Mouse (Mus musculus) limb, embryonic 15.5 days (tissue): Measurements from ENCODE around the gene Stxbp1. TPM values are rescaled to one million over a fixed set of nuclear protein-coding genes. Genes with fewer than 3 reads are reported as not detected.

ENCODE experiments used
- ATAC-seq: fragments of 200-750 bp; cut with Nextera tagmentation; 2 replicates; pipeline ENCODE4 v1.8.0; 2017; ENCODE audit warnings: low read depth, moderate TSS enrichment; ENCODE audit not compliant: insufficient number of reproducible peaks, low FRiP score, low TSS enrichment
- H3K27ac ChIP-seq: fragments of 300-500 bp; sonication (generic); 2 replicates; pipeline ENCODE4 v1.5.1; 2015; ENCODE audit warnings: moderate library complexity, mild to moderate bottlenecking, inconsistent platforms
- H3K27me3 ChIP-seq: fragments of 300-500 bp; sonication (generic); 2 replicates; pipeline ENCODE4 v1.6.1; 2015; ENCODE audit warnings: inconsistent platforms
- H3K36me3 ChIP-seq: fragments of 300-500 bp; sonication (generic); 2 replicates; pipeline ENCODE4 v1.6.1; 2015; ENCODE audit warnings: inconsistent platforms
- H3K4me1 ChIP-seq: fragments of 300-500 bp; sonication (generic); 2 replicates; pipeline ENCODE4 v1.6.1; 2015; ENCODE audit warnings: inconsistent platforms
- H3K4me2 ChIP-seq: fragments of 300-500 bp; sonication (generic); 2 replicates; pipeline ENCODE4 v1.6.1; 2015; ENCODE audit warnings: mild to moderate bottlenecking, inconsistent platforms
- H3K4me3 ChIP-seq: fragments of 300-500 bp; sonication (generic); 2 replicates; pipeline ENCODE4 v1.5.1; 2015; ENCODE audit warnings: mild to moderate bottlenecking, inconsistent platforms
- H3K9ac ChIP-seq: fragments of 300-500 bp; sonication (generic); 2 replicates; pipeline ENCODE4 v1.6.1; 2015; ENCODE audit warnings: inconsistent platforms
- H3K9me3 ChIP-seq: fragments of 300-500 bp; sonication (generic); 2 replicates; pipeline ENCODE4 v1.6.1; 2016; ENCODE audit warnings: inconsistent platforms
- WGBS: fragments of 180-500 bp; shearing (Covaris S2); methylation state at CpG from one replicate; pipeline ENCODE4 v1.1.7; 2015; 5-methylcytosine and 5-hydroxymethylcytosine counted together
- polyA plus RNA-seq: library from polyadenylated mRNA; unstranded; fragments of >200 nt; fragmentation: Nextera tagmentation; extraction: Ambion mirVana; gene quantifications from 2 replicates; pipeline ENCODE4 v1.2.1, GENCODE M21; 2015

Gene Stxbp1
- polyA plus RNA-seq, 1 experiment from 2014 or later: 17.9 TPM

DNA sequence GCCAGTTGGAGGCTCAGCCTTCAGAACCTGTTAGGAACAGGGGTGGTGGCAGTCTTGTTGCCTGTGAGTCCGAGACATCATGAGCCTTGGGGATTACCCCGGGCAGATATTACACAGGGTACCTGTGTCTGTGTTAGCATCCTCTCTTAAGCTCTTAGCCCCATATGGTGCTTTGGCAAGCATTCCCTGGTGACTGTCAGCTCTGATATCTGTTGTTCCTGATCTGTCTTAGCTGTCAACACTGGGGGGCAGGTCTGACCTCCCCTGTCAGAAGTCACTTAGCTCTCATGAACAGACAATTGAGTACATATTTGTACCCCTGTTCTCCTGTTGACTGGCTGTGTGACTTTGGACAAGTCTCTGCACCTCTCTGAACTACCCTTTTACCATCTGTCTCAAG, 88.0 kb downstream of the Stxbp1 start:
- H3K9me3 ChIP-seq: no peaks in the 10 kb centered on the region
- no peak overlapping the region for H3K27ac ChIP-seq
- WGBS: 96% methylated on average over 2 of the region's 2 CpGs
- H3K27me3 ChIP-seq: no peaks in the 10 kb centered on the region
- H3K36me3 ChIP-seq: peaks cover 49% of the 10 kb centered on the region
- H3K4me3 ChIP-seq: no peak overlapping the region
- H3K4me1 ChIP-seq: peaks cover 12% of the 10 kb centered on the region
- ATAC-seq: no peak
- H3K4me2 ChIP-seq: no peak overlapping the region
- no peak overlapping the region for H3K9ac ChIP-seq

GRCm38 (mm10) chr2:32758503-32758902, 88.5 kb downstream of the Stxbp1 start:
- no peaks in the 10 kb centered on the region for H3K9me3 ChIP-seq
- no peak overlapping the region for H3K4me2 ChIP-seq
- no peak overlapping the region for H3K4me3 ChIP-seq
- ATAC-seq: no peak
- peaks cover 12% of the 10 kb centered on the region for H3K4me1 ChIP-seq
- no peaks in the 10 kb centered on the region for H3K27me3 ChIP-seq
- H3K36me3 ChIP-seq: peaks cover 51% of the 10 kb centered on the region
- H3K9ac ChIP-seq: no peak overlapping the region
- WGBS: 74% methylated on average over 8 of the region's 8 CpGs
- no peak overlapping the region for H3K27ac ChIP-seq

GRCm38 (mm10) chr2:32757056-32757845, 89.8 kb downstream of the Stxbp1 start, which contains the start of gene Tor2a:
TSS of gene Tor2a (plus strand) at chr2:32757234.
- peak within 1 kb of the TSS; percentile 77 for H3K4me3 ChIP-seq
- H3K4me1 ChIP-seq: peaks cover 12% of the 10 kb centered on the region
- peak within 1 kb of the TSS; percentile 86 for H3K9ac ChIP-seq
- WGBS: under 1% methylated on average over 65 of the region's 66 CpGs
- peak; percentile 90 for ATAC-seq
- H3K9me3 ChIP-seq: no peaks in the 10 kb centered on the region
- H3K27me3 ChIP-seq: no peaks in the 10 kb centered on the region
- H3K27ac ChIP-seq: peak within 1 kb of the TSS; percentile 95
- H3K4me2 ChIP-seq: peak within 1 kb of the TSS; percentile 50
- peaks cover 46% of the 10 kb centered on the region for H3K36me3 ChIP-seq

- no peak overlapping the region for H3K4me2 ChIP-seq
- H3K36me3 ChIP-seq: peaks cover 41% of the 10 kb centered on the region
- H3K27me3 ChIP-seq: no peaks in the 10 kb centered on the region
- H3K9me3 ChIP-seq: no peaks in the 10 kb centered on the region
- H3K4me3 ChIP-seq: peak overlapping the region; percentile 77; the same call in 1 of the 2 replicates
- 36% methylated on average over 6 of the region's 6 CpGs for WGBS
- ATAC-seq: no peak
- H3K9ac ChIP-seq: no peak overlapping the region
- H3K27ac ChIP-seq: no peak overlapping the region
- peaks cover 14% of the 10 kb centered on the region for H3K4me1 ChIP-seq
These were observed 90.4 kb downstream of the Stxbp1 start for GRCm38 (mm10) chr2:32756674-32757055.

- Histone ChIP-seq H3K9ac (no peak overlapping the region), H3K9me3 (no peaks in the 10 kb centered on the region), H3K27ac (no peak overlapping the region), H3K4me2 (no peak overlapping the region), H3K4me1 (peaks cover 12% of the 10 kb centered on the region; the same call in 1 of the 2 replicates), H3K27me3 (no peaks in the 10 kb centered on the region), H3K4me3 (no peak overlapping the region), H3K36me3 (peaks cover 31% of the 10 kb centered on the region)
- WGBS: 69% methylated on average over 10 of the region's 10 CpGs
- ATAC-seq: no peak
These were observed 94.9 kb downstream of the Stxbp1 start for GRCm38 (mm10) chr2:32752181-32752580.

GRCm38 (mm10) chr2:32751665-32752033, 95.4 kb downstream of the Stxbp1 start:
- H3K36me3 ChIP-seq: peaks cover 34% of the 10 kb centered on the region
- H3K4me2 ChIP-seq: peak overlapping the region; percentile 58
- H3K27ac ChIP-seq: no peak overlapping the region
- H3K9ac ChIP-seq: no peak overlapping the region
- no peaks in the 10 kb centered on the region for H3K27me3 ChIP-seq
- no peaks in the 10 kb centered on the region for H3K9me3 ChIP-seq
- peak overlapping the region; percentile 35 for H3K4me3 ChIP-seq
- H3K4me1 ChIP-seq: peaks cover 12% of the 10 kb centered on the region; the same call in 1 of the 2 replicates
- 26% methylated on average over 8 of the region's 10 CpGs for WGBS
- no peak for ATAC-seq

DNA sequence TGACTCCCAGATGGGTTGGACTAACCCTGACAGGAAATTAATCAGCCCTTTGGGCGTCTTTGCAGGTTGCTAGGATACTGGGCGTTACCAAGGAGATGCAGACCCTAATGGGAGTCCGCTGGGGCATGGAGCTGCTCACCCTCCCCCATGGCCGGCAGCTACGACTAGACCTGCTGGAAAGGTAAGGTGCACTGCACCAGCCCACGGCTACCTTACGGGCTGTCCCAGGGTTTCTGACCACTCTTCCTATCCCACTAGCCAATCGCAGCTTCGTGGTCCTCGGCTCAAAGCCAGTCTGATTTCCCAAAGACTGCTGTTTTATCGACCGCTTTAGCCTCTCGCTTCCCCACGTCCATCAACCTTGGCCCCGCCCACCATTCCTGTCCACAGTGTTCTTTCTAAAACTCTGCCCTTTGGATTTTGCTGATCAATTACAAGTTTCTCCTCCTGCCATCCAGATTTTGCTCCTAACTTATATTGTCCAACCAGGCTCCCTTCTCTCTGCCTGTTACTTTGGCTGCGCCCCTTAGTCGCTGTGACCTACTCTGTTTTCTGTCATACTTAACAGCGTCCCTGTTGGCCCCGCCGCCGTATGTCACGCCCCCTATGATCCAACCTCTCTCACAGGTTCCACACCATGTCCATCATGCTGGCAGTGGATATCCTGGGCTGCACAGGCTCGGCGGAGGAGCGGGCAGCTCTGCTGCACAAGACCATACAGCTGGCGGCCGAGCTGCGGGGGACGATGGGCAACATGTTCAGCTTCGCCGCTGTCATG, 96.0 kb downstream of the Stxbp1 start:
- Histone ChIP-seq H3K36me3 (peaks cover 38% of the 10 kb centered on the region), H3K4me3 (peak overlapping the region; percentile 35)

DNA sequence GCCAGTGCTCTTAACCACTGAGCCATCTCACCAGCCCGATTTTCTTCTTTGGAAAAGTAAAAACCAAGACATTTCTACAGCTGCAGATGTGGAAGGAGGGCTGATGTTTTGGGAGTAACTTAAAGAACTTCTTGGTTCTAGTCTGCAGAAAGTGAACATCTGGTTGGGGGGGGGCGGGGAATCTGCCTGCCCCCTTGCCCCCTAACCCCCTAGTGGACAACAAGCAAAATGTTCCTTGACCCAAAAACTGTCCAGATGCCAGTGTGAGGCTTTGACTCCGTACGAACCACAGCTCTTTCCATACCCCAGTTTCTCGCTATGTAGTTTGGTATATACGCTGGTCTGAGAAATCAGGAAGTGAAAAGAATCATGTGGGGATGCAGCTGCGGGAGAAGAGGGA, 96.8 kb downstream of the Stxbp1 start:
- Histone ChIP-seq H3K9ac (no peak overlapping the region), H3K4me3 (no peak overlapping the region), H3K4me2 (no peak overlapping the region), H3K9me3 (no peaks in the 10 kb centered on the region), H3K36me3 (peaks cover 44% of the 10 kb centered on the region), H3K27me3 (0 out of 2 replicates have a peak, but pooled peaks cover 3% of the 10 kb centered on the region), H3K27ac (no peak overlapping the region), H3K4me1 (peaks cover 12% of the 10 kb centered on the region; the same call in 1 of the 2 replicates)
- WGBS: 77% methylated on average over 7 of the region's 7 CpGs
- ATAC-seq: no peak

More for the DNA sequence above, 96.0 kb downstream of the Stxbp1 start:
- Histone ChIP-seq H3K9me3 (no peaks in the 10 kb centered on the region), H3K4me1 (peaks cover 12% of the 10 kb centered on the region; the same call in 1 of the 2 replicates), H3K27me3 (0 out of 2 replicates have a peak, but pooled peaks cover under 1% of the 10 kb centered on the region), H3K27ac (no peak overlapping the region), H3K4me2 (peak overlapping the region; percentile 58), H3K9ac (no peak overlapping the region)
- WGBS: 11% methylated on average over 31 of the region's 31 CpGs
- ATAC-seq: peak; percentile 62; the same call in 1 of the 2 replicates

DNA sequence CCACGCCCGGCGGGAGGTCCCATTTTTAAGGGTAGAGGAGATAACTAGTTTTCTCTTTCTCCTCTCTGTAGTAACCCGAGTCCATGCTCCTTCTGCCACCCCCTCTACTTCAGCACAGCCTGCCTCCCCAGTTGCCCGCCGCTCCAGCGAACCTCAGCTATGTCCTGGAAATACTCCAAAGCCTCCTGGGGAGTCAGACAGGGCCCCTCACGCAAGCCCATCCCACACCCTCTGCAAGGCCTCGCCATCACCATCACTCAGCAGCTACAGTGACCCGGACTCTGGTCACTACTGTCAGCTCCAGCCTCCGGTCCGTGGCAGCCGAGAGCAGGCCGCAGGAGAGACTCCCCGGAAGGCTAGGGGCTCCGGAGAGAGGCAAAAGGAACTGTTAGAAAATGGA, 98.0 kb downstream of the Stxbp1 start:
- H3K36me3 ChIP-seq: peaks cover 40% of the 10 kb centered on the region
- no peak overlapping the region for H3K4me2 ChIP-seq
- peaks cover 12% of the 10 kb centered on the region; the same call in 1 of the 2 replicates for H3K4me1 ChIP-seq
- 0 out of 2 replicates have a peak, but pooled peaks cover 3% of the 10 kb centered on the region for H3K27me3 ChIP-seq
- H3K9me3 ChIP-seq: no peaks in the 10 kb centered on the region
- H3K4me3 ChIP-seq: no peak overlapping the region
- no peak overlapping the region for H3K9ac ChIP-seq
- 88% methylated on average over 16 of the region's 16 CpGs for WGBS
- no peak for ATAC-seq
- H3K27ac ChIP-seq: no peak overlapping the region

GRCm38 (mm10) chr2:32744272-32744982, 102.6 kb downstream of the Stxbp1 start:
- Histone ChIP-seq H3K4me2 (no peak overlapping the region), H3K4me3 (no peak overlapping the region), H3K27ac (no peak overlapping the region), H3K36me3 (peaks cover 23% of the 10 kb centered on the region), H3K4me1 (peaks cover 17% of the 10 kb centered on the region), H3K9ac (no peak overlapping the region), H3K9me3 (no peaks in the 10 kb centered on the region), H3K27me3 (peaks cover 40% of the 10 kb centered on the region)
- no peak for ATAC-seq
- 68% methylated on average over 15 of the region's 15 CpGs for WGBS

GRCm38 (mm10) chr2:32742173-32742531, 104.9 kb downstream of the Stxbp1 start:
- ATAC-seq: no peak
- Histone ChIP-seq H3K27ac (no peak overlapping the region), H3K9ac (no peak overlapping the region), H3K4me3 (peak overlapping the region; percentile 49), H3K27me3 (peaks cover 40% of the 10 kb centered on the region), H3K4me1 (peaks cover 17% of the 10 kb centered on the region), H3K36me3 (peaks cover 18% of the 10 kb centered on the region), H3K4me2 (peak overlapping the region; percentile 95), H3K9me3 (no peaks in the 10 kb centered on the region)
- 7% methylated on average over 18 of the region's 18 CpGs for WGBS
